Mouse (Mus musculus): ENCODE measurements around the gene Krt24. TPM values are rescaled to one million over a fixed set of nuclear protein-coding genes. Genes with fewer than 3 reads are reported as not detected.

The Krt24 gene
- total and polyA plus RNA-seq, 3 experiments, result not detected

DNA sequence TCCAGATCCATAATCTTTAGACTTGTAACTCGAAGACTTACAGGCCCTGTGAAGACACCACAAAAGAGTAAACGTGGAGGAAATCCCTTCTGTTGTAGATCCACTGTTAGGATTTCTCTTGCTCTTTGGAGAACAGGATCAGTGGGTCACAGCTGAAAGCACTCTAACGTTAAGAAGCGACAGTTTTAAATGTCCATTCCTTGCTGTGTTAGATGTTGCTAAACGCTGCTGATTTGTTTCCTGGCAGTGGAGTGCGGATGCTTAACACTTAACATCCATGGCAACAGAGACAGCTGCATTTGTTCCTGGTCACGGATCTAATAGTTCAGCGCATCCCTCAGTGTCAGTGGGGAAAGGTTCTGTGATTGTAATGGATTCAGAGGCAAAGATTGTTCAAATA, 31.5 kb upstream of the Krt24 start:
- no peak for ATAC-seq (ENCODE audit: extremely low read depth, insufficient number of reproducible peaks, low FRiP score, poor library complexity, severe bottlenecking)
- Histone ChIP-seq H3K4me1 (ENCODE audit: insufficient read depth, low read depth, low read length) (no peaks in the 10 kb centered on the region), H3K9me3 (replicated peaks) (no peaks in the 10 kb centered on the region), H3K27me3 (ENCODE audit: insufficient read depth, low read length) (peaks cover 5% of the 10 kb centered on the region; the same call in 1 of the 2 replicates), H3K4me3 (ENCODE audit: low read depth, low read length) (no peak overlapping the region), H3K36me3 (replicated peaks) (no peaks in the 10 kb centered on the region)
- DNase-seq (ENCODE audit: low spot score), result no peak
- TF ChIP-seq GATA2 (IDR thresholded peaks at IDR 0.05; ENCODE audit: borderline replicate concordance, low read depth, low read length), result no peak
- no peak for TF ChIP-seq CTCF (IDR thresholded peaks at IDR 0.05; ENCODE audit: low read depth, low read length)
- TF ChIP-seq GATA1 (IDR thresholded peaks at IDR 0.05; ENCODE audit: borderline replicate concordance, low read length), result no peak

DNA sequence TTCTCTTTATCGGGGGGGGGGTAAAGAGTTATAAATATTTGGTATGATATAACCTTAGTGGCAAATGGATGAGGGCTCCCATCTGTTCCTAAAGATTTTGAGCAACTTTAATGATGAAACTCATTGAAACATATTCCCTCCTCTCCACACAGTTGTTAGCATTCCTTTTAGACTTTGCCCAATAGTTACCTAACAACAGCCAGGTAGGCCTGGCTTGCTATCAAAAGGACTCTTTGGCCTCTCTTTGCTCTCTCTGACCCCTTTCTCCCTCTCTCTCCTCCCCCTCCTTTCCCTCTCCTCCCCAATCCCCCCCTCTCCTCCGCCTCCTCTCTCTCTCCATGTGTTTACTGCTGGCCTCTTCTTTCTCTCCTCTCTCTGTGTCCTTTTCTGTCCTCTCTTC, 29.5 kb upstream of the Krt24 start:
- Histone ChIP-seq H3K9me3 (replicated peaks) (no peaks in the 10 kb centered on the region), H3K4me1 (ENCODE audit: insufficient read depth, low read depth, low read length) (no peaks in the 10 kb centered on the region), H3K27me3 (ENCODE audit: insufficient read depth, low read length) (peaks cover 5% of the 10 kb centered on the region; the same call in 1 of the 2 replicates), H3K4me3 (ENCODE audit: low read depth, low read length) (no peak overlapping the region), H3K36me3 (replicated peaks) (no peaks in the 10 kb centered on the region)
- no peak for ATAC-seq (ENCODE audit: extremely low read depth, insufficient number of reproducible peaks, low FRiP score, poor library complexity, severe bottlenecking)
- DNase-seq (ENCODE audit: low spot score), result no peak
- TF ChIP-seq TAL1 (conservative IDR thresholded peaks at IDR 0.05; ENCODE audit: low read depth, low read length) (no peak), GATA2 (IDR thresholded peaks at IDR 0.05; ENCODE audit: borderline replicate concordance, low read depth, low read length) (no peak), CTCF (IDR thresholded peaks at IDR 0.05; ENCODE audit: low read depth, low read length) (no peak), POLR2AphosphoS5 (IDR thresholded peaks at IDR 0.05; ENCODE audit: insufficient replicate concordance, low read depth, low read length) (no peak), GATA1 (IDR thresholded peaks at IDR 0.05; ENCODE audit: borderline replicate concordance, low read length) (no peak)

DNA sequence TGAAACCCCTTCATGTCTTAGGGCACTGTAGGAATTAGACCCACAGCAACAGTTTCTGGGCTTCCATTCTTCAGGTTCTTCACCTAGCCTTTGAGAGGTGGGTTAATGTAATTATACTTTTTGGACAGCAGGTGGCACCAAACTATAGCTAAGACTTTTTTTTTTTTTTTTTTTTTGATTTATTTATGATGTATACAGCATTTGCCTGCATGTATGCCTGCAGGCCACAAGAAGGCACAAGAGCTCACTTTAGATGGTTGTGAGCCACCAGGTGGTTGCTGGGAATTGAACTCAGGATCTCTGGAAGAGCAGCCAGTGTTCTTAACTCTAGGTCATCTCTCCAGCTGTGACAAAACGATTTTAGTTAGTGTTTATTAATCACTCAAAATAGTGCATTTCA, 25.8 kb upstream of the Krt24 start:
- Histone ChIP-seq H3K36me3 (replicated peaks) (no peaks in the 10 kb centered on the region), H3K4me1 (ENCODE audit: insufficient read depth, low read depth, low read length) (no peaks in the 10 kb centered on the region), H3K27me3 (ENCODE audit: insufficient read depth, low read length) (no peaks in the 10 kb centered on the region), H3K4me3 (ENCODE audit: low read depth, low read length) (no peak overlapping the region), H3K9me3 (replicated peaks) (no peaks in the 10 kb centered on the region)
- ATAC-seq (ENCODE audit: extremely low read depth, insufficient number of reproducible peaks, low FRiP score, poor library complexity, severe bottlenecking), result no peak
- no peak for TF ChIP-seq GATA2 (IDR thresholded peaks at IDR 0.05; ENCODE audit: borderline replicate concordance, low read depth, low read length)
- no peak for TF ChIP-seq CTCF (IDR thresholded peaks at IDR 0.05; ENCODE audit: low read depth, low read length)
- no peak for TF ChIP-seq GATA1 (IDR thresholded peaks at IDR 0.05; ENCODE audit: borderline replicate concordance, low read length)
- no peak for TF ChIP-seq TAL1 (conservative IDR thresholded peaks at IDR 0.05; ENCODE audit: low read depth, low read length)
- no peak for TF ChIP-seq POLR2AphosphoS5 (IDR thresholded peaks at IDR 0.05; ENCODE audit: insufficient replicate concordance, low read depth, low read length)
- DNase-seq (ENCODE audit: low spot score), result no peak

DNA sequence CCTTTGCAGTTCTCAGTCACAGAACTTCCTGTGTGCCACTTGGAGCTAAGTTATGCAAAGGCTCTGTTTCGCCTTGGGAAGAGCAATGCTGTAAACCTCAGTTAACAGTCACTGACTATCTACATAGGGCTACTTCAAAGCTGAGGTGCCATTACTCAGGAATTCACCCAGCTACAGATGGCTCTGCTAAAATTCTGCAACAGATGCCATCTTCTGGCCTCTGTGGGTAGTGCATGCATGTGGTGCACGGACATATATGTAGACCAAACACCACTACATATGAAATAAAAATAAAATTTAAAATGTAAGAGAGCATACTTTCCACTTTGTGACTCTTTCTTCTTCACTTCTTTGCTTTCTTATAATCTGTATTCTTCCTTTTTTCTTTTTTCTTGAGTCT, 22.5 kb upstream of the Krt24 start:
- ATAC-seq (ENCODE audit: extremely low read depth, insufficient number of reproducible peaks, low FRiP score, poor library complexity, severe bottlenecking) (no peak), DNase-seq (ENCODE audit: low spot score) (peak; percentile 6)
- no peaks in the 10 kb centered on the region for H3K9me3 ChIP-seq (replicated peaks)

DNA sequence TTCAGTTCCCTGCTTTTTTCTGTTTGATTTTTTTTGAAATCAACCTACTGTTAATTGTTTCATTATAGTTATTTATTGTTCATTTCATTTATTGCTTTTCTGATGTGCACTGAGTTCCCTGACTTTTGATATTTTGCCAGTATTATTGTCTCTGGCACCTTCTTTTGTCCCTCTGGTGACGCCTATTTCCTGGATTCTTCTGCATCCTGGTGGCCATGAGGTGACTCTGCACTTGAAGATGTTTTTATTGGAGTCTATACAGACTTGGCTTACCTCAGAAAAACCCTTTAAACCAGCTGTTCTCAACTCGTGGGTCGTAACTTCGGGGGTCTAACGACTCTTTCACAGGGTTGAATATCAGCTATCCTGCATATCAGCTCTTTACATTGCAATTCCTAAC, 10.0 kb upstream of the Krt24 start:
- no peak for DNase-seq (ENCODE audit: low spot score)
- Histone ChIP-seq H3K27me3 (ENCODE audit: insufficient read depth, low read length) (no peaks in the 10 kb centered on the region), H3K4me3 (ENCODE audit: low read depth, low read length) (no peak overlapping the region), H3K36me3 (replicated peaks) (no peaks in the 10 kb centered on the region), H3K9me3 (replicated peaks) (no peaks in the 10 kb centered on the region), H3K4me1 (ENCODE audit: insufficient read depth, low read depth, low read length) (no peaks in the 10 kb centered on the region)
- ATAC-seq (ENCODE audit: extremely low read depth, insufficient number of reproducible peaks, low FRiP score, poor library complexity, severe bottlenecking), result no peak
- TF ChIP-seq GATA2 (IDR thresholded peaks at IDR 0.05; ENCODE audit: borderline replicate concordance, low read depth, low read length) (no peak), TAL1 (conservative IDR thresholded peaks at IDR 0.05; ENCODE audit: low read depth, low read length) (no peak), POLR2AphosphoS5 (IDR thresholded peaks at IDR 0.05; ENCODE audit: insufficient replicate concordance, low read depth, low read length) (no peak), CTCF (IDR thresholded peaks at IDR 0.05; ENCODE audit: low read depth, low read length) (no peak), GATA1 (IDR thresholded peaks at IDR 0.05; ENCODE audit: borderline replicate concordance, low read length) (no peak)

More for the DNA sequence above, 22.5 kb upstream of the Krt24 start:
- Histone ChIP-seq H3K4me3 (ENCODE audit: low read depth, low read length) (no peak overlapping the region), H3K27me3 (ENCODE audit: insufficient read depth, low read length) (no peaks in the 10 kb centered on the region), H3K36me3 (replicated peaks) (no peaks in the 10 kb centered on the region), H3K4me1 (ENCODE audit: insufficient read depth, low read depth, low read length) (no peaks in the 10 kb centered on the region)
- no peak for TF ChIP-seq GATA2 (IDR thresholded peaks at IDR 0.05; ENCODE audit: borderline replicate concordance, low read depth, low read length)
- TF ChIP-seq CTCF (IDR thresholded peaks at IDR 0.05; ENCODE audit: low read depth, low read length), result peak; percentile 26; the same call in 1 of the 2 replicates

DNA sequence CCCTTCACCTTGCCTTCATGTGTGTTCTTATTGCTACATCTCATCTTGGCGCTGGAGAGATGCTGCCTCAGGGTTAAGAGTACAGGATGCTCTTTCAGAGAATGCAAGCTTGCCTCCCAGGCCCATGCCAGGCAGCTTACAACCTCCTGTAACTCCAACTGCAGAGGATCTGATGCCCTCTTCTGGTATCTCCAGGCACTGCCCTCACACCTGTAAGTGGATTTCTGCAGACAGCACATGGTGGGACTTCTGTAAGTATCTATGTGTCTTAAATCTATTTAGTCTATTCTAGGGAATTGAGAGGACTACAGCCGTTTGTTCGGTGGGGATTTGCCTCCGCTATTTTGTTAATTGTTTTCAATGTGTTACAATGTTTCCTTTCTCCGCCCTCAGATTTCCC, 7.8 kb upstream of the Krt24 start:
- Histone ChIP-seq H3K36me3 (replicated peaks) (no peaks in the 10 kb centered on the region), H3K4me3 (ENCODE audit: low read depth, low read length) (no peak overlapping the region), H3K4me1 (ENCODE audit: insufficient read depth, low read depth, low read length) (no peaks in the 10 kb centered on the region), H3K9me3 (replicated peaks) (no peaks in the 10 kb centered on the region), H3K27me3 (ENCODE audit: insufficient read depth, low read length) (no peaks in the 10 kb centered on the region)
- no peak for DNase-seq (ENCODE audit: low spot score)
- TF ChIP-seq POLR2AphosphoS5 (IDR thresholded peaks at IDR 0.05; ENCODE audit: insufficient replicate concordance, low read depth, low read length) (no peak), GATA1 (IDR thresholded peaks at IDR 0.05; ENCODE audit: borderline replicate concordance, low read length) (no peak), CTCF (IDR thresholded peaks at IDR 0.05; ENCODE audit: low read depth, low read length) (no peak), TAL1 (conservative IDR thresholded peaks at IDR 0.05; ENCODE audit: low read depth, low read length) (no peak), GATA2 (IDR thresholded peaks at IDR 0.05; ENCODE audit: borderline replicate concordance, low read depth, low read length) (no peak)
- ATAC-seq (ENCODE audit: extremely low read depth, insufficient number of reproducible peaks, low FRiP score, poor library complexity, severe bottlenecking), result no peak

DNA sequence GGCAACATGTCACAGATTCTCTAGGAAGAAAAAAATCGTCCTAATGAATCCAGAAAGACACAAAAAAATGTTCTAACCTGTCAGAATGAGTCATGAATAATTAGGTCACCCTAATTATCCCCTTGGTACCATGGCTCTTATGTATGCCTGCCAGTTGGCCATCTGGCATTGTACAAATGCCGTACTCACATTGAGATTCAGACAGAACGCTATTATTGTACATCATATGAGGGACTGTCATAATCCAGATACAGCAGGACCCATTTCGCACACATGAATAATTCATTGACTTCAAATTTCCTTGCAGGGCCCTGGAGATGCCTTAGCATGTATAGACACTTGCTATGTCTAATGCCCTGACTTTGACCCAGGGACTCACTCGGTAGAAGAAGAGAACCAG, 1.1 kb downstream of the Krt24 start:
- ATAC-seq (ENCODE audit: extremely low read depth, insufficient number of reproducible peaks, low FRiP score, poor library complexity, severe bottlenecking), result no peak
- DNase-seq (ENCODE audit: low spot score), result no peak
- peaks cover 10% of the 10 kb centered on the region; the same call in 1 of the 2 replicates for H3K27me3 ChIP-seq (ENCODE audit: insufficient read depth, low read length)
- TF ChIP-seq GATA2 (IDR thresholded peaks at IDR 0.05; ENCODE audit: borderline replicate concordance, low read depth, low read length), result no peak
- no peak for TF ChIP-seq GATA1 (IDR thresholded peaks at IDR 0.05; ENCODE audit: borderline replicate concordance, low read length)
- TF ChIP-seq CTCF (IDR thresholded peaks at IDR 0.05; ENCODE audit: low read depth, low read length), result no peak
- TF ChIP-seq TAL1 (conservative IDR thresholded peaks at IDR 0.05; ENCODE audit: low read depth, low read length), result no peak
- no peak for TF ChIP-seq POLR2AphosphoS5 (IDR thresholded peaks at IDR 0.05; ENCODE audit: insufficient replicate concordance, low read depth, low read length)
- H3K4me1 ChIP-seq (ENCODE audit: insufficient read depth, low read depth, low read length), result no peaks in the 10 kb centered on the region
- no peak overlapping the region for H3K4me3 ChIP-seq (ENCODE audit: low read depth, low read length)
- H3K36me3 ChIP-seq (replicated peaks), result no peaks in the 10 kb centered on the region
- H3K9me3 ChIP-seq (replicated peaks), result no peaks in the 10 kb centered on the region

Measured in G1E (cell line).